Mouse (Mus musculus): ENCODE measurements at regions not wholly inside any gene's neighbourhood (a gene's known extent, or its start where the extent isn't known, plus 50 kb on each side); places are given as distances from the start of the nearest gene placed in this dataset.

GRCm38 (mm10) chr2:166398774-166399139 lies 243.3 kb upstream of the Sulf2 start:
- TF ChIP-seq POLR2A (IDR thresholded peaks at IDR 0.05; ENCODE audit: control insufficient read depth, low read depth, low read length) (no peak), CTCF (IDR thresholded peaks at IDR 0.05; ENCODE audit: control insufficient read depth, insufficient read depth, insufficient replicate concordance, low read depth, low read length) (no peak)
